Mouse (Mus musculus) cerebral cortex, adult 2 months (tissue): ENCODE results near the gene Mrps24.

Source experiments
- WGBS: fragments of 180-500 bp; shearing (Covaris S2); methylation state at CpG from one replicate; pipeline ENCODE4 v1.1.7; 2018; 5-methylcytosine and 5-hydroxymethylcytosine counted together

The Mrps24 gene

GRCm38 (mm10) chr11:5715630-5716105 lies at the start of gene Mrps24:
TSS of gene Mrps24 (minus strand) at chr11:5715680.
- WGBS, result 84% methylated on average over 14 of the region's 14 CpGs

GRCm38 (mm10) chr11:5762633-5762982 lies 47.1 kb upstream of the Mrps24 start:
- WGBS, result 11% methylated on average over 6 of the region's 6 CpGs

- WGBS, result under 1% methylated on average over 68 of the region's 68 CpGs
Observed at GRCm38 (mm10) chr11:5761820-5762632, 46.5 kb upstream of the Mrps24 start, which contains the start of gene Urgcp. TSS of gene Urgcp (minus strand) at chr11:5762376.

GRCm38 (mm10) chr11:5753755-5754154 lies 38.3 kb upstream of the Mrps24 start:
- 97% methylated on average over 2 of the region's 2 CpGs for WGBS

- whole genome bisulfite sequencing, result 74% methylated on average over 2 of the region's 2 CpGs
Observed at GRCm38 (mm10) chr11:5744951-5745350, 29.5 kb upstream of the Mrps24 start.

- WGBS, result 76% methylated on average over 7 of the region's 7 CpGs
Observed at GRCm38 (mm10) chr11:5742106-5742505, 26.6 kb upstream of the Mrps24 start.

- WGBS, result under 1% methylated on average over 50 of the region's 50 CpGs
Observed at GRCm38 (mm10) chr11:5740965-5741627, 25.6 kb upstream of the Mrps24 start.

- WGBS, result under 1% methylated on average over 26 of the region's 26 CpGs
Observed at GRCm38 (mm10) chr11:5740599-5740964, 25.1 kb upstream of the Mrps24 start.

GRCm38 (mm10) chr11:5739846-5740245 lies 24.4 kb upstream of the Mrps24 start:
- WGBS, result 21% methylated on average over 3 of the region's 3 CpGs

GRCm38 (mm10) chr11:5738888-5739632 lies 23.6 kb upstream of the Mrps24 start:
- 56% methylated on average over 5 of the region's 5 CpGs for WGBS

- WGBS, result 67% methylated on average over 5 of the region's 5 CpGs
Observed at GRCm38 (mm10) chr11:5737137-5737536, 21.7 kb upstream of the Mrps24 start.

GRCm38 (mm10) chr11:5734323-5734722 lies 18.8 kb upstream of the Mrps24 start:
- 83% methylated on average over 4 of the region's 4 CpGs for WGBS

- WGBS, result 36% methylated on average over 5 of the region's 5 CpGs
Observed at GRCm38 (mm10) chr11:5732401-5732800, 16.9 kb upstream of the Mrps24 start.

- WGBS, result 76% methylated on average over 9 of the region's 9 CpGs
Observed at GRCm38 (mm10) chr11:5729582-5729981, 14.1 kb upstream of the Mrps24 start.

GRCm38 (mm10) chr11:5718611-5719354 lies 3.3 kb upstream of the Mrps24 start:
- WGBS, result 94% methylated on average over 12 of the region's 12 CpGs

- 91% methylated on average over 34 of the region's 34 CpGs for WGBS
Observed at GRCm38 (mm10) chr11:5716938-5717705, 1.6 kb upstream of the Mrps24 start.

GRCm38 (mm10) chr11:5716246-5716645 lies 766 bp upstream of the Mrps24 start:
- WGBS, result 94% methylated on average over 11 of the region's 11 CpGs

GRCm38 (mm10) chr11:5715179-5715578 lies 301 bp downstream of the Mrps24 start:
- WGBS, result 88% methylated on average over 9 of the region's 9 CpGs

GRCm38 (mm10) chr11:5707530-5708353 lies 7.7 kb downstream of the Mrps24 start:
- 17% methylated on average over 50 of the region's 50 CpGs for WGBS
